Comparison of ENCODE assay signal across 14 mouse cellular contexts in the genomic region with DNA sequence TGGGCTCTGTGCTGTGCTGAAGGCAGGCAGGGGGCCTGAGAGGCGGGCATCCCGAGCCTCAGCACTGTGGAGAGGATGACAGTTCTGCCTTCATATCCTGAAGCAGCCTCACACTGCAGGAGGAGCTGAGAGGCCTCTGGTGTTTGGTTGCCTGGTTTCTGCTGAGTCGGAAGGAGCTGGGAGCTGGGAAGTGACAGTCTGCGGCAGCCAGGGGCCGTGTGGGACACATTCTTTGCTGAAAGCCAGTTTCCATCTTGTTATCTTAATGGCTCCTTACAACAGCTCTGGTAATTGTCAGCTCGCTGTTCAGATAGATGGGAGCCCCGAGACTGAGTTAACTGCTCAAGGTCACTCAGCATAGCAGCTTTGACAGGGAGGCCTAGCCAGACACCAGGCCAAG.
DNase-seq lines count a peak whose midpoint lies in the region; ATAC-seq and TF ChIP-seq lines count a peak whose summit lies in the region.
"Had no signal": no experiment of that assay in that cellular context is flagged by ENCODE, and none has a peak within 500 bp of the region (broad histone marks: within the 10 kb centered on the region; RNA-seq: fewer than 3 reads in every experiment).

No protein-coding gene starts in this region.

- no peaks in the 10 kb centered on the region for H3K36me3 ChIP-seq in forebrain, embryonic 10.5 days (replicated peaks)
- H3K36me3 ChIP-seq in forebrain, embryonic 16.5 days (ENCODE audit: control insufficient read depth, insufficient read depth): no peaks in the 10 kb centered on the region
- H3K36me3 ChIP-seq in heart, embryonic 16.5 days (ENCODE audit: control insufficient read depth, insufficient read depth): no peaks in the 10 kb centered on the region
- H3K36me3 ChIP-seq in lung, embryonic 14.5 days (ENCODE audit: insufficient read depth): no peaks in the 10 kb centered on the region
- H3K36me3 ChIP-seq in hindbrain, embryonic 15.5 days: no peaks in the 10 kb centered on the region

- H3K27ac ChIP-seq in forebrain, embryonic 10.5 days: peak overlapping the region; percentile 35; the same call in 1 of the 2 replicates
- H3K27ac ChIP-seq in forebrain, embryonic 16.5 days (ENCODE audit: low read length): no peak overlapping the region
- H3K27ac ChIP-seq in heart, embryonic 16.5 days (ENCODE audit: low read length): no peak overlapping the region
- H3K27ac ChIP-seq in lung, embryonic 14.5 days (ENCODE audit: low read depth): no peak overlapping the region
- peak overlapping the region; percentile 49; the same call in 1 of the 2 replicates for H3K27ac ChIP-seq in hindbrain, embryonic 15.5 days (replicated peaks)

- whole genome bisulfite sequencing in forebrain, embryonic 10.5 days: 67% methylated on average over 7 of the region's 7 CpGs
- 38% methylated on average over 7 of the region's 7 CpGs for whole genome bisulfite sequencing in forebrain, embryonic 16.5 days
- 12% methylated on average over 7 of the region's 7 CpGs for WGBS in heart, embryonic 16.5 days
- WGBS in lung, embryonic 14.5 days: 18% methylated on average over 7 of the region's 7 CpGs
- WGBS in hindbrain, embryonic 15.5 days: 34% methylated on average over 7 of the region's 7 CpGs

- no peak overlapping the region for H3K4me3 ChIP-seq in forebrain, embryonic 10.5 days
- H3K4me3 ChIP-seq in forebrain, embryonic 16.5 days (replicated peaks; ENCODE audit: low read length): no peak overlapping the region
- no peak overlapping the region for H3K4me3 ChIP-seq in heart, embryonic 16.5 days (ENCODE audit: low read length)
- no peak overlapping the region for H3K4me3 ChIP-seq in lung, embryonic 14.5 days (ENCODE audit: low read depth, low read length)
- H3K4me3 ChIP-seq in hindbrain, embryonic 15.5 days: no peak overlapping the region

- 0 out of 2 replicates have a peak, but pooled peaks cover 6% of the 10 kb centered on the region for H3K27me3 ChIP-seq in forebrain, embryonic 10.5 days (ENCODE audit: poor library complexity, severe bottlenecking)
- no peaks in the 10 kb centered on the region for H3K27me3 ChIP-seq in forebrain, embryonic 16.5 days (replicated peaks; ENCODE audit: control insufficient read depth, insufficient read depth, low read length)
- peaks cover 8% of the 10 kb centered on the region; the same call in 1 of the 2 replicates for H3K27me3 ChIP-seq in heart, embryonic 16.5 days (ENCODE audit: control insufficient read depth, insufficient read depth, low read length)
- H3K27me3 ChIP-seq in lung, embryonic 14.5 days (ENCODE audit: insufficient read depth, low read length): no peaks in the 10 kb centered on the region
- H3K27me3 ChIP-seq in hindbrain, embryonic 15.5 days: no peaks in the 10 kb centered on the region

- intact Hi-C loops in heart, postnatal 36 days (cut with DNase I): no loop called here

- ATAC-seq in forebrain, embryonic 16.5 days: no peak; the same call in 1 of the 2 replicates
- peak; percentile 54 for ATAC-seq in heart, embryonic 16.5 days (replicated peaks; ENCODE audit: extremely low read depth, insufficient read depth, low FRiP score)
- no peak for ATAC-seq in lung, embryonic 14.5 days (ENCODE audit: insufficient read depth)
- ATAC-seq in hindbrain, embryonic 15.5 days (ENCODE audit: low FRiP score, low read depth): 0 out of 2 replicates have a peak, but pooled peaks have one; percentile 54

- H3K4me2 ChIP-seq in forebrain, embryonic 16.5 days (ENCODE audit: low read length): no peak overlapping the region
- no peak overlapping the region for H3K4me2 ChIP-seq in heart, embryonic 16.5 days (ENCODE audit: low read depth, low read length)
- H3K4me2 ChIP-seq in lung, embryonic 14.5 days: no peak overlapping the region
- H3K4me2 ChIP-seq in hindbrain, embryonic 15.5 days: no peak overlapping the region
- H3K4me2 ChIP-seq: liver, embryonic 11.5 days had no signal

- H3K9ac ChIP-seq in forebrain, embryonic 16.5 days (replicated peaks; ENCODE audit: low read depth, low read length): no peak overlapping the region
- H3K9ac ChIP-seq in heart, embryonic 16.5 days (ENCODE audit: low read length): no peak overlapping the region
- no peak overlapping the region for H3K9ac ChIP-seq in lung, embryonic 14.5 days
- no peak overlapping the region for H3K9ac ChIP-seq in hindbrain, embryonic 15.5 days

- no peaks in the 10 kb centered on the region for H3K9me3 ChIP-seq in forebrain, embryonic 10.5 days
- H3K9me3 ChIP-seq in forebrain, embryonic 16.5 days (ENCODE audit: control insufficient read depth, low read length): no peaks in the 10 kb centered on the region
- no peaks in the 10 kb centered on the region for H3K9me3 ChIP-seq in heart, embryonic 16.5 days (replicated peaks; ENCODE audit: control insufficient read depth, low read length)
- H3K9me3 ChIP-seq in lung, embryonic 14.5 days (ENCODE audit: low read depth, low read length): no peaks in the 10 kb centered on the region
- no peaks in the 10 kb centered on the region for H3K9me3 ChIP-seq in hindbrain, embryonic 15.5 days

- no peak for DNase-seq in forebrain, embryonic 10.5 days (ENCODE audit: extremely low spot score, low spot score)
- DNase-seq in heart, postnatal 36 days: no peak
- DNase-seq in lung, embryonic 14.5 days: peak; percentile 19
- no peak for DNase-seq in lung, adult 18-20 months
- no peak for DNase-seq in thymus, postnatal 4 days
- DNase-seq: cerebellum, adult 2 months; layer of hippocampus, adult 9-11 months; lung, postnatal 10 days; retina, postnatal 1 day; spleen, adult 18-20 months had no signal

- peaks cover 14% of the 10 kb centered on the region for H3K4me1 ChIP-seq in forebrain, embryonic 10.5 days
- H3K4me1 ChIP-seq in forebrain, embryonic 16.5 days (replicated peaks; ENCODE audit: control insufficient read depth, insufficient read depth, low read length): peaks cover 5% of the 10 kb centered on the region
- H3K4me1 ChIP-seq in heart, embryonic 16.5 days (ENCODE audit: control insufficient read depth, insufficient read depth, low read length): peaks cover 4% of the 10 kb centered on the region; the same call in 1 of the 2 replicates
- H3K4me1 ChIP-seq in lung, embryonic 14.5 days (ENCODE audit: insufficient read depth): no peaks in the 10 kb centered on the region
- H3K4me1 ChIP-seq in hindbrain, embryonic 15.5 days (replicated peaks): peaks cover 30% of the 10 kb centered on the region

- no peak for TF ChIP-seq CTCF in lung, embryonic 14.5 days (IDR thresholded peaks at IDR 0.05; ENCODE audit: low read depth)

Comparison
In these comparisons a context has a peak if more than half of its experiments do, and no peak if none do; other contexts are left out.
1. H3K27ac ChIP-seq: peak in forebrain, embryonic 10.5 days (single experiment) and hindbrain, embryonic 15.5 days (single experiment); none in forebrain, embryonic 16.5 days (single experiment), heart, embryonic 16.5 days (single experiment) and lung, embryonic 14.5 days (single experiment).
2. ATAC-seq: peak in heart, embryonic 16.5 days (single experiment) and hindbrain, embryonic 15.5 days (single experiment); none in forebrain, embryonic 16.5 days (single experiment) and lung, embryonic 14.5 days (single experiment).